Mouse (Mus musculus) neural tube, embryonic 14.5 days (tissue): ENCODE measurements around the gene Farsb. TPM values are rescaled to one million over a fixed set of nuclear protein-coding genes. Genes with fewer than 3 reads are reported as not detected.

ENCODE experiments used
- ATAC-seq: fragments of 200-750 bp; cut with Nextera tagmentation; 2 replicates; pipeline ENCODE4 v1.8.0; 2017; ENCODE audit warnings: low read depth, mild to moderate bottlenecking, moderate TSS enrichment, moderate library complexity
- H3K27ac ChIP-seq: fragments of 300-500 bp; sonication (generic); 2 replicates; pipeline ENCODE4 v1.5.1; 2014; ENCODE audit warnings: low read depth, mild to moderate bottlenecking, control low read depth, low read length, moderate library complexity, mixed read lengths
- H3K27me3 ChIP-seq: fragments of 300-500 bp; sonication (generic); 2 replicates; pipeline ENCODE4 v1.6.1; 2014; ENCODE audit warnings: low read length; ENCODE audit not compliant: control insufficient read depth, insufficient read depth
- H3K36me3 ChIP-seq: fragments of 300-500 bp; sonication (generic); 2 replicates; pipeline ENCODE4 v1.6.1; 2014; ENCODE audit warnings: low read length, mixed read lengths; ENCODE audit not compliant: control insufficient read depth, insufficient read depth
- H3K4me1 ChIP-seq: fragments of 300-500 bp; sonication (generic); 2 replicates; pipeline ENCODE4 v1.6.1; 2014; ENCODE audit warnings: low read length; ENCODE audit not compliant: control insufficient read depth, insufficient read depth
- H3K4me2 ChIP-seq: fragments of 300-500 bp; sonication (generic); 2 replicates; pipeline ENCODE4 v1.6.1; 2014; ENCODE audit warnings: mild to moderate bottlenecking, low read depth, low read length, control low read depth
- H3K4me3 ChIP-seq: fragments of 300-500 bp; sonication (generic); 2 replicates; pipeline ENCODE4 v1.5.1; 2014; ENCODE audit warnings: low read depth, low read length, control low read depth, mixed read lengths
- H3K9ac ChIP-seq: fragments of 300-500 bp; sonication (generic); replicated peaks from 2 replicates; pipeline ENCODE4 v1.6.1; 2014; ENCODE audit warnings: low read depth, mild to moderate bottlenecking, control low read depth, low read length, mixed read lengths
- H3K9me3 ChIP-seq: fragments of 300-500 bp; sonication (generic); 2 replicates; pipeline ENCODE4 v1.6.1; 2016; ENCODE audit warnings: low read length; ENCODE audit not compliant: control insufficient read depth
- WGBS: fragments of 180-500 bp; shearing (Covaris S2); extraction: QIAGEN DNeasy Blood & Tissue Kit; methylation state at CpG from one replicate; pipeline ENCODE4 v1.1.7; 2014; 5-methylcytosine and 5-hydroxymethylcytosine counted together
- polyA plus RNA-seq: library from polyadenylated mRNA; unstranded; fragments of >200 nt; fragmentation: Nextera tagmentation; extraction: Ambion mirVana; gene quantifications from 2 replicates; pipeline ENCODE4 v1.2.1, GENCODE M21; 2014

The Farsb gene
- polyA plus RNA-seq, 1 experiment from 2014 or later: 171 TPM

- H3K27me3 ChIP-seq: no peaks in the 10 kb centered on the region
- no peak for ATAC-seq
- WGBS: 59% methylated on average over 12 of the region's 12 CpGs
- no peak overlapping the region for H3K4me3 ChIP-seq
- 0 out of 2 replicates have a peak, but pooled peaks cover 2% of the 10 kb centered on the region for H3K36me3 ChIP-seq
- H3K9me3 ChIP-seq: no peaks in the 10 kb centered on the region
- no peaks in the 10 kb centered on the region for H3K4me1 ChIP-seq
- H3K27ac ChIP-seq: no peak overlapping the region
- no peak overlapping the region for H3K4me2 ChIP-seq
- H3K9ac ChIP-seq: no peak overlapping the region
These were observed 37.4 kb downstream of the Farsb start for GRCm38 (mm10) chr1:78451070-78451854.

GRCm38 (mm10) chr1:78448091-78448490 is 40.6 kb downstream of the Farsb start:
- H3K36me3 ChIP-seq: peaks cover 7% of the 10 kb centered on the region
- no peak overlapping the region for H3K4me2 ChIP-seq
- no peak overlapping the region for H3K9ac ChIP-seq
- no peak overlapping the region for H3K27ac ChIP-seq
- no peak for ATAC-seq
- no peak overlapping the region for H3K4me3 ChIP-seq
- WGBS: 63% methylated on average over 1 of the region's 1 CpGs
- no peaks in the 10 kb centered on the region for H3K27me3 ChIP-seq
- no peaks in the 10 kb centered on the region for H3K4me1 ChIP-seq
- no peaks in the 10 kb centered on the region for H3K9me3 ChIP-seq

GRCm38 (mm10) chr1:78446742-78447141 is 42.0 kb downstream of the Farsb start:
- Histone ChIP-seq H3K9me3 (no peaks in the 10 kb centered on the region), H3K4me1 (no peaks in the 10 kb centered on the region), H3K4me3 (no peak overlapping the region), H3K36me3 (peaks cover 7% of the 10 kb centered on the region), H3K27ac (no peak overlapping the region), H3K9ac (no peak overlapping the region), H3K4me2 (no peak overlapping the region), H3K27me3 (no peaks in the 10 kb centered on the region)
- WGBS: 95% methylated on average over 6 of the region's 6 CpGs
- no peak for ATAC-seq

GRCm38 (mm10) chr1:78446232-78446631 is 42.5 kb downstream of the Farsb start:
- Histone ChIP-seq H3K4me1 (no peaks in the 10 kb centered on the region), H3K36me3 (peaks cover 7% of the 10 kb centered on the region), H3K4me2 (no peak overlapping the region), H3K9ac (no peak overlapping the region), H3K9me3 (no peaks in the 10 kb centered on the region), H3K27ac (no peak overlapping the region), H3K27me3 (no peaks in the 10 kb centered on the region), H3K4me3 (no peak overlapping the region)
- ATAC-seq: no peak
- WGBS: 91% methylated on average over 8 of the region's 8 CpGs

- Histone ChIP-seq H3K27ac (no peak overlapping the region), H3K9me3 (no peaks in the 10 kb centered on the region), H3K4me3 (no peak overlapping the region), H3K27me3 (no peaks in the 10 kb centered on the region), H3K4me2 (no peak overlapping the region), H3K9ac (no peak overlapping the region), H3K4me1 (no peaks in the 10 kb centered on the region), H3K36me3 (peaks cover 7% of the 10 kb centered on the region)
- 93% methylated on average over 7 of the region's 7 CpGs for WGBS
- ATAC-seq: no peak
These were observed 45.6 kb downstream of the Farsb start for GRCm38 (mm10) chr1:78443056-78443455.

- H3K9ac ChIP-seq: no peak overlapping the region
- H3K27ac ChIP-seq: no peak overlapping the region
- no peak overlapping the region for H3K4me3 ChIP-seq
- no peaks in the 10 kb centered on the region for H3K4me1 ChIP-seq
- no peak for ATAC-seq
- no peaks in the 10 kb centered on the region for H3K9me3 ChIP-seq
- no peak overlapping the region for H3K4me2 ChIP-seq
- 92% methylated on average over 8 of the region's 8 CpGs for WGBS
- H3K36me3 ChIP-seq: peaks cover 7% of the 10 kb centered on the region
- no peaks in the 10 kb centered on the region for H3K27me3 ChIP-seq
These were observed 48.0 kb downstream of the Farsb start for GRCm38 (mm10) chr1:78440716-78441115.

- no peak for ATAC-seq
- H3K4me1 ChIP-seq: no peaks in the 10 kb centered on the region
- WGBS: 75% methylated on average over 3 of the region's 3 CpGs
These were observed 51.5 kb downstream of the Farsb start for GRCm38 (mm10) chr1:78437150-78437549.

GRCm38 (mm10) chr1:78436445-78436844 is 52.3 kb downstream of the Farsb start:
- no peaks in the 10 kb centered on the region for H3K9me3 ChIP-seq
- no peak overlapping the region for H3K4me2 ChIP-seq
- 100% methylated on average over 1 of the region's 1 CpGs for WGBS
- no peak overlapping the region for H3K27ac ChIP-seq
- H3K4me3 ChIP-seq: no peak overlapping the region
- H3K4me1 ChIP-seq: no peaks in the 10 kb centered on the region
- no peak overlapping the region for H3K9ac ChIP-seq
- ATAC-seq: no peak
- no peaks in the 10 kb centered on the region for H3K27me3 ChIP-seq
- H3K36me3 ChIP-seq: no peaks in the 10 kb centered on the region

More at GRCm38 (mm10) chr1:78437150-78437549, 51.5 kb downstream of the Farsb start:
- no peak overlapping the region for H3K4me2 ChIP-seq
- no peaks in the 10 kb centered on the region for H3K9me3 ChIP-seq
- H3K4me3 ChIP-seq: no peak overlapping the region
- H3K36me3 ChIP-seq: no peaks in the 10 kb centered on the region
- H3K27ac ChIP-seq: no peak overlapping the region
- H3K27me3 ChIP-seq: no peaks in the 10 kb centered on the region
- H3K9ac ChIP-seq: no peak overlapping the region

GRCm38 (mm10) chr1:78435967-78436366 is 52.7 kb downstream of the Farsb start:
- Histone ChIP-seq H3K36me3 (no peaks in the 10 kb centered on the region), H3K4me2 (no peak overlapping the region), H3K27me3 (no peaks in the 10 kb centered on the region), H3K4me3 (no peak overlapping the region), H3K9me3 (no peaks in the 10 kb centered on the region), H3K9ac (no peak overlapping the region), H3K4me1 (no peaks in the 10 kb centered on the region), H3K27ac (no peak overlapping the region)
- 83% methylated on average over 2 of the region's 2 CpGs for WGBS
- no peak for ATAC-seq
